Mouse (Mus musculus): ENCODE data around the gene Taf9b. TPM values are rescaled to one million over a fixed set of nuclear protein-coding genes. Genes with fewer than 3 reads are reported as not detected.
"Not testable (repeated sequence)": the region's sequence is repeated elsewhere in the genome, so short reads cannot be mapped to it uniquely, and the experiment has no call there.

Gene Taf9b
- polyA plus RNA-seq (2012; rRNA removed) = 6.2 and 11.0 TPM in 2 replicates

GRCm38 (mm10) chrX:106221058-106221457 lies at the start of gene Taf9b:
Taf9b (minus strand) TSS chrX:106221158.
- TF ChIP-seq CTCF (IDR thresholded peaks at IDR 0.05; ENCODE audit: insufficient read depth, low read length) = no peak
- no peak for TF ChIP-seq POLR2A (IDR thresholded peaks at IDR 0.05; ENCODE audit: borderline replicate concordance, extremely low read depth, low read depth, low read length)
- 91% methylated on average over 25 of the region's 25 CpGs for WGBS
- Histone ChIP-seq H3K4me1 (ENCODE audit: control insufficient read depth, insufficient read depth, low read length) (no peaks in the 10 kb centered on the region), H3K4me3 (replicated peaks; ENCODE audit: extremely low read depth, low read depth, low read length) (no peak within 1 kb of the TSS)
- no peak for DNase-seq

- H3K4me1 ChIP-seq (ENCODE audit: control insufficient read depth, insufficient read depth, low read length) = no peaks in the 10 kb centered on the region
- H3K4me3 ChIP-seq (replicated peaks; ENCODE audit: extremely low read depth, low read depth, low read length) = no peak within 1 kb of the TSS
- DNase-seq = no peak
- TF ChIP-seq CTCF (IDR thresholded peaks at IDR 0.05; ENCODE audit: insufficient read depth, low read length) (no peak), POLR2A (IDR thresholded peaks at IDR 0.05; ENCODE audit: borderline replicate concordance, extremely low read depth, low read depth, low read length) (no peak)
- WGBS = 82% methylated on average over 4 of the region's 4 CpGs
Observed at GRCm38 (mm10) chrX:106255276-106255675, 34.3 kb upstream of the Taf9b start, which contains the start of gene Fnd3c2. Fnd3c2 (minus strand) TSS chrX:106255376.

- peak; percentile 61 for DNase-seq
- Histone ChIP-seq H3K4me3 (replicated peaks; ENCODE audit: extremely low read depth, low read depth, low read length) (peak overlapping the region; percentile 80), H3K4me1 (ENCODE audit: control insufficient read depth, insufficient read depth, low read length) (no peaks in the 10 kb centered on the region)
- no peak for TF ChIP-seq CTCF (IDR thresholded peaks at IDR 0.05; ENCODE audit: insufficient read depth, low read length)
- peak; percentile 38; the same call in 1 of the 2 replicates for TF ChIP-seq POLR2A (IDR thresholded peaks at IDR 0.05; ENCODE audit: borderline replicate concordance, extremely low read depth, low read depth, low read length)
- 39% methylated on average over 60 of the region's 60 CpGs for WGBS
Observed at GRCm38 (mm10) chrX:106219171-106220032, 1.6 kb downstream of the Taf9b start.

- TF ChIP-seq CTCF (IDR thresholded peaks at IDR 0.05; ENCODE audit: insufficient read depth, low read length) = no peak
- no peak for TF ChIP-seq POLR2A (IDR thresholded peaks at IDR 0.05; ENCODE audit: borderline replicate concordance, extremely low read depth, low read depth, low read length)
- no peak for DNase-seq
- 84% methylated on average over 2 of the region's 2 CpGs for WGBS
- H3K4me1 ChIP-seq (ENCODE audit: control insufficient read depth, insufficient read depth, low read length) = no peaks in the 10 kb centered on the region
- H3K4me3 ChIP-seq (replicated peaks; ENCODE audit: extremely low read depth, low read depth, low read length) = no peak overlapping the region
Observed at GRCm38 (mm10) chrX:106209100-106209499, 11.9 kb downstream of the Taf9b start.

GRCm38 (mm10) chrX:106198904-106199303 lies 22.1 kb downstream of the Taf9b start:
- H3K4me1 ChIP-seq (ENCODE audit: control insufficient read depth, insufficient read depth, low read length) = no peaks in the 10 kb centered on the region
- WGBS = 79% methylated on average over 5 of the region's 5 CpGs
- TF ChIP-seq POLR2A (IDR thresholded peaks at IDR 0.05; ENCODE audit: borderline replicate concordance, extremely low read depth, low read depth, low read length) (no peak), CTCF (IDR thresholded peaks at IDR 0.05; ENCODE audit: insufficient read depth, low read length) (no peak)

GRCm38 (mm10) chrX:106197308-106197707 lies 23.6 kb downstream of the Taf9b start:
- WGBS = 59% methylated on average over 5 of the region's 5 CpGs
- DNase-seq = no peak
- H3K4me1 ChIP-seq (ENCODE audit: control insufficient read depth, insufficient read depth, low read length) = no peaks in the 10 kb centered on the region
- TF ChIP-seq CTCF (IDR thresholded peaks at IDR 0.05; ENCODE audit: insufficient read depth, low read length) (no peak), POLR2A (IDR thresholded peaks at IDR 0.05; ENCODE audit: borderline replicate concordance, extremely low read depth, low read depth, low read length) (no peak)
- H3K4me3 ChIP-seq (replicated peaks; ENCODE audit: extremely low read depth, low read depth, low read length) = no peak overlapping the region

More at GRCm38 (mm10) chrX:106198904-106199303, 22.1 kb downstream of the Taf9b start:
- no peak overlapping the region for H3K4me3 ChIP-seq (replicated peaks; ENCODE audit: extremely low read depth, low read depth, low read length)
- no peak for DNase-seq

- not testable (repeated sequence) for H3K4me1 ChIP-seq (ENCODE audit: control insufficient read depth, insufficient read depth, low read length); DNase-seq; H3K4me3 ChIP-seq (replicated peaks; ENCODE audit: extremely low read depth, low read depth, low read length)
- 80% methylated on average over 6 of the region's 6 CpGs for WGBS
Observed at GRCm38 (mm10) chrX:106194361-106194760, 26.6 kb downstream of the Taf9b start.

GRCm38 (mm10) chrX:106190091-106190490 lies 30.9 kb downstream of the Taf9b start:
- H3K4me1 ChIP-seq (ENCODE audit: control insufficient read depth, insufficient read depth, low read length) = no peaks in the 10 kb centered on the region; the same call in 1 of the 2 replicates
- H3K4me3 ChIP-seq (replicated peaks; ENCODE audit: extremely low read depth, low read depth, low read length) = no peak overlapping the region
- TF ChIP-seq CTCF (IDR thresholded peaks at IDR 0.05; ENCODE audit: insufficient read depth, low read length) = no peak
- no peak for TF ChIP-seq POLR2A (IDR thresholded peaks at IDR 0.05; ENCODE audit: borderline replicate concordance, extremely low read depth, low read depth, low read length)
- DNase-seq = no peak
- 46% methylated on average over 4 of the region's 4 CpGs for WGBS

- TF ChIP-seq POLR2A (IDR thresholded peaks at IDR 0.05; ENCODE audit: borderline replicate concordance, extremely low read depth, low read depth, low read length) (no peak), CTCF (IDR thresholded peaks at IDR 0.05; ENCODE audit: insufficient read depth, low read length) (no peak)
- no peak for DNase-seq
- H3K4me3 ChIP-seq (replicated peaks; ENCODE audit: extremely low read depth, low read depth, low read length) = no peak overlapping the region
- WGBS = 57% methylated on average over 5 of the region's 5 CpGs
- H3K4me1 ChIP-seq (ENCODE audit: control insufficient read depth, insufficient read depth, low read length) = no peaks in the 10 kb centered on the region; the same call in 1 of the 2 replicates
Observed at GRCm38 (mm10) chrX:106189356-106189755, 31.6 kb downstream of the Taf9b start.

- 30% methylated on average over 12 of the region's 12 CpGs for WGBS
- TF ChIP-seq POLR2A (IDR thresholded peaks at IDR 0.05; ENCODE audit: borderline replicate concordance, extremely low read depth, low read depth, low read length) (no peak), CTCF (IDR thresholded peaks at IDR 0.05; ENCODE audit: insufficient read depth, low read length) (no peak)
- peak; percentile 14 for DNase-seq
- Histone ChIP-seq H3K4me1 (ENCODE audit: control insufficient read depth, insufficient read depth, low read length) (no peaks in the 10 kb centered on the region; the same call in 1 of the 2 replicates), H3K4me3 (replicated peaks; ENCODE audit: extremely low read depth, low read depth, low read length) (peak overlapping the region; percentile 77)
Observed at GRCm38 (mm10) chrX:106187737-106188136, 33.2 kb downstream of the Taf9b start.

Data from lung, adult 2 months (tissue).